Mouse (Mus musculus) 416B (cell line): ENCODE results near the gene Gsc.
A peak's percentile ranks its signal among the peaks of the same experiment; 100 is the strongest.
"Not testable (repeated sequence)": the region's sequence is repeated elsewhere in the genome, so short reads cannot be mapped to it uniquely, and the experiment has no call there.

Experiments used
- DNase-seq: peaks from one replicate; pipeline ENCODE4 v3.0.0; 2011; ENCODE audit warnings: low read depth

Gsc gene

DNA sequence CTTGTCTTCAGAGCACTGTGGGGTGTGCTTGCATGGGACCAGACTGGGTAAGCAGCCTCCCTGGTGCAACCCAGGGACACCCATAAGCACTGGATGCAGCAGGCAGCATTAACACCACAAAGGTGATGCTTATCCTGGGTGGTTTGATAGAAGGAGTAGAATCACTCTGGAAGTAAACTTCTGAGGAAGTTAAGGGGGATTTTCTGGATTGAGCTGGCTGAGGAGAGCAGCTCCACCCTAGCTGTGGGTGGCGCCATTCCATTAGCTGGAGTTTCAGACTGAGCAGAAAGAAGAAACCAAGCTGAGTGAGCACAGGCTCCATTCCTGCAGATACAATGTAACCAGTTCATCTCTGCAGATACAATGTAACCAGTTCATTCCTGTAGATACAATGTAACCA is 20.1 kb downstream of the Gsc start:
- DNase-seq: no peak

GRCm38 (mm10) chr12:104450257-104450656 is 22.9 kb downstream of the Gsc start:
- no peak for DNase-seq

DNA sequence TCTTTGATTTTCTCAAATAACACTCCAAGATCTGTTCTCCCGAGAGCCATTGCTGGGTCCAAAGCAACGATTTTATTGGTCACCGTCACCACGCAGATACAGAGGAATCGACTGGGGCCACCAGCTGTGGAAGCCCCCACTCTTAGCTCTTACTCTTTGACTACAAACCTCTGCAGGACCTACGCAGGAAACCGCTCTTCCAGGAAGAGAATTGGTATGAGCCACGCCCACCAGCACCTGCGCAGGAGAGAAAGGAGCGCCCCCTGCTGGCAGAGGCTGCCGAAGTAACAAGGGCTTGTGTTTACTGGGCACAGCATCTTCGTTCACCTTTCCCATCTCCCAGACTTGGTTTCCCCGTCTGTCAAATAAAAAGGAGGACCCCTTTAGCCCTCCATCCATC is 25.0 kb downstream of the Gsc start:
- DNase-seq: peak; percentile 20

GRCm38 (mm10) chr12:104447056-104447455 is 26.1 kb downstream of the Gsc start:
- DNase-seq: not testable (repeated sequence)

- no peak for DNase-seq
These were observed 29.4 kb downstream of the Gsc start for GRCm38 (mm10) chr12:104443716-104444115.

DNA sequence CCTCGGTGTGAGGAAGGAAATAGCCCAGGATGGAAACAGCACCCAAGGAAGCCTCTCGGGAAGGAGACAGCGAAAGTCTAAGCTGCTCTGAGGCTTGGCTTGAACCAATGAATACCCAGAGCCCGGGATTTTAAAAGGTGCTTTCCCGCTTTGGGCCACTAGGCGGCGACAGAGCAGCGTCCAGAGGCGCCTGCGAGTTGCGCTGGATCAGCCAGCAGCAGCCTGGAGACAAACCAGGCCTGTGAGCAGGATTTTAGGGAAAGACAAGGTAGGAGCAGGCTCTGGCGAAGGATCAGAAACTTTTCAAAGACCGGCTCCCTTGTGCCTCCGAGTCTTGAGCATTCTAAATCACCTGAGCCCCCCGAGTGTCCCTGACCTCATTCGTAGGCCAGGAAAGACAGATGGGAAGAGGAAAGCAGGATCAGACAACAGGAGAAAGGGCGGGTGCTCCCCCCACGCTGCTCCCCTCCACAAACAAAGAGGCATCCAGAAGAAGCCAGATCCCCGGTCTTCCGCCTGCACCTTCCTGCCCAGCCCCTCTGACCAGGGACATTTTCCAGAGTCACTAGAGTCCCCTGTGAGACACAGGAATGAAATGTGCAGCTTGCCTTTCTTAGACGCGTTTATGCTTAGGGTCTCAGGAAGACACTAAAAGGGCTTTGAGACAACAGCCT is 32.9 kb downstream of the Gsc start:
- peak; percentile 41 for DNase-seq

- DNase-seq: no peak
These were observed 39.0 kb downstream of the Gsc start for GRCm38 (mm10) chr12:104433951-104434735.

DNA sequence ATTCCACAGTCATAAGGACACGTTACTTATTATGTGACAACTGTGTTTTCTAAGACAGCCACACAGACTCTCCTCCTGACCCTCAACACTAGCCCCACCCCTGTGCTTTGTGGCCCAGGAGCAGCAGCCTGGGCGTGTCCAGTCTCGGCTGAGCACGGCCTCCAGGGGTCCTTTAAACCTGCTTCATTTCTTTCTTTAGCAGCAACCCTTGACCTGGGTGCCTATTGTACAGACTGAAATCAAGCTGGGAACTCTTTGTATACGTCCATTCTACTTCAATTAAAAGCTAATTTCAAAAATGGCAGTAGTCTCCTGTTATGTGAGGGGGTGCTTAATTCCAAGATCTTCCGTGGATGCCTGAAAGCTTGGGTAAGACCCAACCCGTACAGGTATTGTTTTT is 39.9 kb downstream of the Gsc start:
- no peak for DNase-seq

DNA sequence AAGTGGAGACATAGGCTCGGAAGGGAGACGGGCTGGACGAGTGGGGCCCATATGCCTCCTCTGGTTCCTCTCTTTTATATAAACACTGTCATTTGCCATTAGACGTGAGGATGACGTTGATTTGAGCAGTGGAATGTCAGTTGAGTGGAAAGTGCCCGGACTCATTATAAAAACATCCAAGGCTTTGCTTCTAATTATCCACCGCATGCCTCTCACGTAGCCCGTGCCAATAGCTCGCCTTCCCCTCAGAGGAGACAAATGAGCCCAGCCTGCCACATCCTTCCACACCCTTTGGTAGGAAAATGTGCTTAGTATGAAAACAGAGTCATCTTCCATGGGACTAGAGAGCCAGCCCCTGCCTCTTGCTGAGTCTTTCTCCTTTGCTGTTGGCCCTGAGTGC is 41.8 kb downstream of the Gsc start:
- DNase-seq: no peak

DNA sequence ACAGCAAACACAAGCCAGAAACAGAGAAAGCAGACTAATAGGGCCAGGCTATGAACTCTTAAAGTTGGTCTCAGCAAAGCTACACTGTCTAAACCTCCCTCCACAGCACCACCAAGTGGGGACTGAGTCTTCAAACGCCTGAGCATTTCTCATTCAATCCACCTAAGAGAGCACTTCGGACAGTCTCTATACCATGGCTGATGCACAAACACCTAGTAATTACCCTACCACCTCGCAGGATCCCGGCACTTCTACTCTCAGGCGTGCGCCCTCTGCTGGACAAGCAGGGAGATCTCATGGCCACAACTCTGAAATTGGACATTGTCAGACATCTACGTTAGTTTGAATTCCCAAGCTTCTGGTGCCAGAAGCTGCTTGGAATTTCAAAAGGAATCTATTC is 46.2 kb downstream of the Gsc start:
- peak; percentile 59 for DNase-seq

DNA sequence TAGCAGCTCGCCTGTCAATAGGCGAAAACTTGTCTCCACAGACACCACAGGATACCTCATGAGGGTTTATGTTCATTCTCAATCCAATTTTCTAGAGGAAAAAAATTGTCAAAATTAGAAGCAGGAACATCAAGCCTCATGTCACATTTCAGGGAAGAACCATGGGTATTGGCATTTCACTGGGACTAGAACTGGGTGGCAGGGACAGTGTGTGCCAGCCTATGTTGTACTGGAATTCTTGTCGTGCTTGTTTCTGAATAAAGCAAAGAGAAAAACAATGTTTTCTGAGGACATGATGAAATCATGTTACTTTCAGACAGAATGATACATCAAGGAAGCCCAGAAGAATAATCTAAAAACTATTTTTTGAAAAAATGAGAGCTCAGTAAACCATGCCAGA is 47.5 kb downstream of the Gsc start:
- DNase-seq: no peak

- DNase-seq: peak; percentile 53
These were observed 50.3 kb downstream of the Gsc start for GRCm38 (mm10) chr12:104422615-104423392.
